Mouse (Mus musculus) c-Kit-positive CD71-negative TER-119-negative erythroid progenitor cells, embryonic 14.5 days (primary cell): Measurements from ENCODE around the gene 5430403G16Rik.
"Not testable (repeated sequence)": the region's sequence is repeated elsewhere in the genome, so short reads cannot be mapped to it uniquely, and the experiment has no call there.

ENCODE experiments used
- DNase-seq: peaks from one replicate; pipeline ENCODE4 v3.0.0-alpha.2; 2013; ENCODE audit warnings: low read depth

5430403G16Rik gene

DNA sequence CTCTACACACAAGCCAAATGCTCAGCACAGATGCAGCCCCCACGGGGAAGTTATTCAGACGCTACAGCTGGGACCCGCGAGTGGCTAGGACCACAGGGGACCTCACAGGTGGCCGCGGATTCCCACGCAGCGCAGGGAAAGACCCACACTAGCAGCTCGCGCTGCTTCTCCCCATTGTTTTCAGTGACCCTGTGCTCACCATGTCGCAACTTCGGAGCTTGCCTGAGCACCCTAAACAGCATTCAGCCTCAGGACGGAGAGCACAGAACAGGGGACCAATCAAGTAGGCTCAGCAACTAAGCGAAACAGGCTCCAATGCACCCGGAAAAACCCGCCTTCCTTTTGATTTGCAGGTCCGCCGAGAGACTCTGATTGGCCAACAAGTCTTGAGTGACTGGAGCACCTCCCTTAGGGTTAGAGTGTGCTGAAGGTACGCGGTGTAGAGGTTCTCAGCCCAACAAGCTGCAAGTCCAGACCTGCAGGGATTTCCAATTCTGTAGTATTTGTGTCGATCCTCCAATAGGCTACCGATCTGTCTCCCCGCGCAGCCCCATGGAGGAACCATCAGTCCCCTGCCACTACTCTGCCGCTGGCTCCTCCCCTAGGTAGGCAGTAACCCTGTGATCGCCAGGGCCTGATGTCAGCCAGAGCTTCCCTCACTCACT is at the start of gene 5430403G16Rik:
Gene 5430403G16Rik, minus strand, starts transcription at position 505 of the 665 bp plus-strand sequence.
- DNase-seq, result peak; percentile 76

DNA sequence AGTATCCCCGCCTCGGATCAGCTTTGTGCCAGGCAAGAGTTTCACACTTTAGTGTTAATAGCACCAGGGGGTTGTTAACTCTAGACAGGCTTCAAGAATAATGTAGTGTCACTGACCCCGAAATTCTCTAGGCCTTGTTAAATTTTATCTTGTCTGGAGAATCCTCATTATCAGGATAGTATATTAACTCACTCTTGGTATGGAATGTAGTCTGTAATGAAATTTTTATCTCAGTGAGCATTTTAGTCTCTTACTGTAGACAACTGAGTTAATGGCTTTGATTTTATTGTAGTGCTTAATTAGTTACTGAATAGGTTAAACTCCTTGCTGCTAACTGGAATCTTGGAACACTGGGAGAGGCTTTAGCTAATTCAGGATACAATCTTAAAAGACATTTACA is 26.5 kb upstream of the 5430403G16Rik start:
- DNase-seq, result not testable (repeated sequence)

DNA sequence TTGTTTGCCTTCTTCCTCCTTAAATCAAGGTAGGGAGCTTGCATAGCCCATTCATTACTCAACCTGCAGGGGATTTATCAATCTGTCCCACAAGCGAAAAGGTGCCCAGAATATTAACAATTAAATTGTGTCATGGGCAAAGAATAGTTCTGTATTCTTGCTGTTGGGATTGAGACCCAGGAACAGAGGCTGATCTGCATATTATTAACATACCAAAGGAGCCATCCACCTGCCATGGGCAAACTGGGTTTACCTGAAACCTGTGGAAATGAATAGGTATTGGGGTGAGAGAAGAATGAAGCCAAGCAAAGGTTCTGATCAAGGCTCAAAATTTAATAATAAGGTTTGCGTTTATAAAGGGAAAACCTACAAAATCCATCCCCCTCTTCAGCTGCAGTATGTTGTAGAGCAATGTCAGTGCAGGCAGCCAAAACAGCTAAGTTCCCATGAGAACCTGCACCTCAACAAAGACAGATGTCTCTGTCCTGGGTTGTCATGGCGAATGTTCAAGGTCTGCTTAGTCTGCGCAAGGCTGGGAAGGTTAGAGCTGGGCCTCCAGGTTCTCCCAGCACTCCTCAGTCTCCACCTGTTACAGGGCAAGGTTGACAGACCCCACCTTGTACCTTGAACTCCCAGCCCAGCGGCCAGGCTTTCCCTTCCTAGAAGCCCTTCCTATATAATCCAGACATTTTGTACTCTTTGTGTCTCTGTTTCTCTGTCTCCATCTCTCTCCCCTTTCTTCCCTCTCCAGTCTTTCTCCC is 544 bp upstream of the 5430403G16Rik start:
- DNase-seq, result not testable (repeated sequence)

DNA sequence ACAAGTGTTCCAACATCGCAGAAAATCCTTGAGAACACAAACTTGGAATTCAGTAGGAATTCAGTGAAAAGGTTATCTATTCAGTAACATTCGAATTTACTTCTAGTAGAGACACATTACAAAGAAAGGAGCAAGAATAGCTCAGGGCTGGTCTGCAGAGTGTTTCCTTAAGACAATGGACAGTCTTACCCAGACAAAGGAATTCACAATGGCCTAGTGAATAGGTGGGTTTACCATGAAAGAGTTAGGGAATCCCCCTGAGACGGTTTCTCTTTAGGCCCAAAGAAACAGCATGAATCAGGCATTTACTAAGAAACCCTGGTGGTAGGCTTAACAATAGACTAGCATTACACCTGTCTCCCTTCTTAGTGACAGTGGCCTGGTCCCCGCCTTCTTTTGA is 7.9 kb downstream of the 5430403G16Rik start:
- DNase-seq, result no peak
